Mouse (Mus musculus): ENCODE data around the gene Syde2. TPM values are rescaled to one million over a fixed set of nuclear protein-coding genes. Genes with fewer than 3 reads are reported as not detected.
"Not testable (repeated sequence)": the region's sequence is repeated elsewhere in the genome, so short reads cannot be mapped to it uniquely, and the experiment has no call there.

Syde2 gene
- total and polyA plus RNA-seq, 2 experiments from 2014 or later, result 10.5 to 42.0 TPM

GRCm38 (mm10) chr3:145991976-145992730 lies 4.5 kb downstream of the Syde2 start:
- peak overlapping the region; percentile 32; the same call in 1 of the 2 replicates for H3K27ac ChIP-seq (ENCODE audit: low read depth)
- no peak for TF ChIP-seq CTCF (IDR thresholded peaks at IDR 0.05; ENCODE audit: low read depth)
- TF ChIP-seq EP300 (IDR thresholded peaks at IDR 0.05; ENCODE audit: low read depth), result no peak
- WGBS, result 52% methylated on average over 10 of the region's 10 CpGs
- 0 out of 2 replicates have a peak, but pooled peaks cover 6% of the 10 kb centered on the region for H3K27me3 ChIP-seq (ENCODE audit: control insufficient read depth, insufficient read depth, low read length)
- DNase-seq (ENCODE audit: low spot score) (no peak), ATAC-seq (ENCODE audit: insufficient read depth, low read depth) (no peak)
- H3K4me2 ChIP-seq (ENCODE audit: low read depth, low read length), result peak overlapping the region; percentile 98
- H3K4me3 ChIP-seq (ENCODE audit: low read depth, low read length), result peak overlapping the region; percentile 92
- no peaks in the 10 kb centered on the region for H3K9me3 ChIP-seq (replicated peaks; ENCODE audit: control insufficient read depth, low read length)
- H3K9ac ChIP-seq (replicated peaks; ENCODE audit: low read depth, low read length), result peak overlapping the region; percentile 31; the same call in 1 of the 2 replicates
- H3K36me3 ChIP-seq (replicated peaks; ENCODE audit: control insufficient read depth, insufficient read depth, low read length), result 0 out of 2 replicates have a peak, but pooled peaks cover 4% of the 10 kb centered on the region
- peaks cover 5% of the 10 kb centered on the region; the same call in 1 of the 2 replicates for H3K4me1 ChIP-seq (ENCODE audit: control insufficient read depth, insufficient read depth)

- H3K9ac ChIP-seq (replicated peaks; ENCODE audit: low read depth, low read length), result peak overlapping the region; percentile 21; the same call in 1 of the 2 replicates
- peak overlapping the region; percentile 92 for H3K4me3 ChIP-seq (ENCODE audit: low read depth, low read length)
- 0 out of 2 replicates have a peak, but pooled peaks cover 6% of the 10 kb centered on the region for H3K27me3 ChIP-seq (ENCODE audit: control insufficient read depth, insufficient read depth, low read length)
- H3K4me2 ChIP-seq (ENCODE audit: low read depth, low read length), result peak overlapping the region; percentile 98
- 31% methylated on average over 10 of the region's 10 CpGs for WGBS
- H3K9me3 ChIP-seq (replicated peaks; ENCODE audit: control insufficient read depth, low read length), result no peaks in the 10 kb centered on the region
- ATAC-seq (ENCODE audit: insufficient read depth, low read depth) (no peak), DNase-seq (ENCODE audit: low spot score) (no peak)
- H3K27ac ChIP-seq (ENCODE audit: low read depth), result peak overlapping the region; percentile 32; the same call in 1 of the 2 replicates
- H3K4me1 ChIP-seq (ENCODE audit: control insufficient read depth, insufficient read depth), result peaks cover 5% of the 10 kb centered on the region; the same call in 1 of the 2 replicates
- TF ChIP-seq CTCF (IDR thresholded peaks at IDR 0.05; ENCODE audit: low read depth) (no peak), EP300 (IDR thresholded peaks at IDR 0.05; ENCODE audit: low read depth) (no peak)
- 0 out of 2 replicates have a peak, but pooled peaks cover 4% of the 10 kb centered on the region for H3K36me3 ChIP-seq (replicated peaks; ENCODE audit: control insufficient read depth, insufficient read depth, low read length)
Observed at GRCm38 (mm10) chr3:145992796-145993195, 5.1 kb downstream of the Syde2 start.

GRCm38 (mm10) chr3:145993481-145994201 lies 6.0 kb downstream of the Syde2 start:
- Histone ChIP-seq H3K4me3 (ENCODE audit: low read depth, low read length) (no peak overlapping the region), H3K4me2 (ENCODE audit: low read depth, low read length) (peak overlapping the region; percentile 98), H3K36me3 (replicated peaks; ENCODE audit: control insufficient read depth, insufficient read depth, low read length) (peaks cover 9% of the 10 kb centered on the region), H3K4me1 (ENCODE audit: control insufficient read depth, insufficient read depth) (peaks cover 5% of the 10 kb centered on the region; the same call in 1 of the 2 replicates), H3K27me3 (ENCODE audit: control insufficient read depth, insufficient read depth, low read length) (0 out of 2 replicates have a peak, but pooled peaks cover 2% of the 10 kb centered on the region), H3K27ac (ENCODE audit: low read depth) (0 out of 2 replicates have a peak overlapping the region, but pooled peaks have one; percentile 46), H3K9ac (replicated peaks; ENCODE audit: low read depth, low read length) (no peak overlapping the region), H3K9me3 (replicated peaks; ENCODE audit: control insufficient read depth, low read length) (no peaks in the 10 kb centered on the region)
- no peak for TF ChIP-seq EP300 (IDR thresholded peaks at IDR 0.05; ENCODE audit: low read depth)
- no peak for TF ChIP-seq CTCF (IDR thresholded peaks at IDR 0.05; ENCODE audit: low read depth)
- DNase-seq (ENCODE audit: low spot score) (no peak), ATAC-seq (ENCODE audit: insufficient read depth, low read depth) (no peak)
- WGBS, result 53% methylated on average over 14 of the region's 14 CpGs

GRCm38 (mm10) chr3:145995489-145995888 lies 7.8 kb downstream of the Syde2 start:
- H3K9me3 ChIP-seq (replicated peaks; ENCODE audit: control insufficient read depth, low read length), result no peaks in the 10 kb centered on the region
- DNase-seq (ENCODE audit: low spot score) (no peak), ATAC-seq (ENCODE audit: insufficient read depth, low read depth) (no peak)
- H3K4me3 ChIP-seq (ENCODE audit: low read depth, low read length), result no peak overlapping the region
- H3K27me3 ChIP-seq (ENCODE audit: control insufficient read depth, insufficient read depth, low read length), result no peaks in the 10 kb centered on the region
- no peak overlapping the region for H3K9ac ChIP-seq (replicated peaks; ENCODE audit: low read depth, low read length)
- no peak for TF ChIP-seq CTCF (IDR thresholded peaks at IDR 0.05; ENCODE audit: low read depth)
- WGBS, result 47% methylated on average over 5 of the region's 5 CpGs
- H3K36me3 ChIP-seq (replicated peaks; ENCODE audit: control insufficient read depth, insufficient read depth, low read length), result peaks cover 24% of the 10 kb centered on the region
- no peak overlapping the region for H3K27ac ChIP-seq (ENCODE audit: low read depth)
- H3K4me1 ChIP-seq (ENCODE audit: control insufficient read depth, insufficient read depth), result peaks cover 5% of the 10 kb centered on the region; the same call in 1 of the 2 replicates
- H3K4me2 ChIP-seq (ENCODE audit: low read depth, low read length), result no peak overlapping the region

DNA sequence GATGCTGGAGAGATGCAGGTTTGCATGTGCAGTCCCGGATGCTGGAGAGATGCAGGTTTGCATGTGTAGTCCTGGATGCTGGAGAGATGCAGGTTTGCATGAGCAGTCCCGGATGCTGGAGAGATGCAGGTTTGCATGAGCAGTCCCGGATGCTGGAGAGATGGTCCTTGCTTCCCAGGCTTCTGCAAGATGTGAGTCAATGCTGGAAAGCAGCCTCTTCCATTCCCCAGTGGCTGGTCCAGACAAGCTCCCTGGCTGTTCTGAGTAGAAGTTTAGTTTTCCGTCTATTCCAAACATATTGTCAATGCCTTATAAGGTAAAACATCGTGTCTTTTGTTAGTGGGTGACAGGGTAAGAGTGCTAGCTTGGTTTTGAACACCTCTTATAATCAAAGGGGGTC lies 8.9 kb downstream of the Syde2 start:
- 67% methylated on average over 4 of the region's 5 CpGs for WGBS
- H3K27me3 ChIP-seq (ENCODE audit: control insufficient read depth, insufficient read depth, low read length); DNase-seq (ENCODE audit: low spot score); H3K9ac ChIP-seq (replicated peaks; ENCODE audit: low read depth, low read length); H3K4me3 ChIP-seq (ENCODE audit: low read depth, low read length); H3K9me3 ChIP-seq (replicated peaks; ENCODE audit: control insufficient read depth, low read length); H3K27ac ChIP-seq (ENCODE audit: low read depth); H3K4me2 ChIP-seq (ENCODE audit: low read depth, low read length); H3K4me1 ChIP-seq (ENCODE audit: control insufficient read depth, insufficient read depth); ATAC-seq (ENCODE audit: insufficient read depth, low read depth): not testable (repeated sequence)
- H3K36me3 ChIP-seq (replicated peaks; ENCODE audit: control insufficient read depth, insufficient read depth, low read length), result peaks cover 33% of the 10 kb centered on the region
